Mouse (Mus musculus): Measurements from ENCODE around the gene Gm36028. TPM values are rescaled to one million over a fixed set of nuclear protein-coding genes. Genes with fewer than 3 reads are reported as not detected.

Gene Gm36028
- polyA plus RNA-seq, 1 experiment from 2014 or later: 1.0 TPM

DNA sequence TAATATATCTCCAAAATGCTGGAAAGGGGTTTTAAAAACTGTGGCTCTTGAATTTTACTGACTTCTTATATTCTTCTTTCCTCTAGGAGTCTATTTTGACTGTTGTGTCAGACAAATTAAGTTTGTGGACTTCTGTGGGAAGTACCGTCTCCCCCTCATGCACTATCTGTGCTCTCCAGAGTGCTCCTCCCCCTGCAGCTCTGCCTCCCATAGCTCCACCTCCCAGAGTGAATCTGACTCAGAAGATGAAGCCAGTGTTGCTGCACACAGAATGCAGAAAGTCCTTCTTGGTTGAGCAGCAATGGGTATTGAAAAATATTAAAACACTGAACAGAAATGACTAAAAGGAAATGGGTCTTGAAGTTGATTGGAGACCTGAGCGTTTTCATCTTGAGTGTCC is 20.2 kb upstream of the Gm36028 start:
- ATAC-seq (replicated peaks; ENCODE audit: insufficient number of reproducible peaks, low FRiP score, low TSS enrichment): no peak
- Histone ChIP-seq H3K27me3 (ENCODE audit: control insufficient read depth, insufficient read depth, low read length) (no peaks in the 10 kb centered on the region), H3K36me3 (ENCODE audit: control insufficient read depth, insufficient read depth, low read length) (peaks cover 20% of the 10 kb centered on the region), H3K4me1 (ENCODE audit: control insufficient read depth, insufficient read depth, low read length) (peaks cover 8% of the 10 kb centered on the region; the same call in 1 of the 2 replicates), H3K9ac (ENCODE audit: low read depth, low read length) (no peak overlapping the region), H3K9me3 (replicated peaks; ENCODE audit: control insufficient read depth, low read length) (no peaks in the 10 kb centered on the region), H3K4me3 (ENCODE audit: low read depth, low read length) (no peak overlapping the region), H3K4me2 (no peak overlapping the region), H3K27ac (ENCODE audit: low read depth, low read length) (no peak overlapping the region)
- WGBS (ENCODE audit: insufficient replicate concordance): 53% methylated on average over 2 of the region's 2 CpGs

DNA sequence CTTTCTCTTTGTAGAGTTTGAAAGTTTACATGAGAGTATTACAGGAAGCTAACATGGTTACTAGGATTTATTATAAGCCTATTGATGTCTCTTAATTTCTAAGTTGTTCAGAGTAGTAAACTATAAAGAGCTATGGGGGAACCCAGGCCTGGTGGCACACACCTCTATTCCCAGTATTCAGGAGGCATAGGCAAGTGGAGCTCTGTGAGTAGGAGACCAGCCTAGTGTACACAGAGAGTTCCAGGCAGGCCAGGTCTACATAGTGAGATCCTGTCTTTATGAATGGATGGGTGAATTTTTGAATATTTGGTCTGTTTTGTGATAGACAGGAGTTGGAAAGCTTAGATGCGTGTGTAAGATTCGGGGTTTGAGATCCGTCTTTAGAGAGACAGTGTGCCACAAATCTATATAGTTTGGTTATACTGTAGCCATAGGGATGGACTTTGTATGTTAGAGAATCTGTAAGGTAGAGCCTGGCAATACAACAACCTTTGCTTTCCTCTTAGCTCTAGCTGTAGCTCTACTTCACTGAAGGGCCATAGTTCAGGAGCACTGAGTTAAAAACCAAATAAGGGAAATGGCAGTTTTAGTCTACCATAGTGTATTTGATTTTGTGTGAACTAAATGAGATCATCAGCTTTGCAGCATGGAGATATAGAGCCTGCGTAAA is 18.9 kb upstream of the Gm36028 start:
- H3K4me1 ChIP-seq (ENCODE audit: control insufficient read depth, insufficient read depth, low read length): peaks cover 8% of the 10 kb centered on the region; the same call in 1 of the 2 replicates
- 93% methylated on average over 4 of the region's 4 CpGs for WGBS (ENCODE audit: insufficient replicate concordance)
- no peak overlapping the region for H3K9ac ChIP-seq (ENCODE audit: low read depth, low read length)
- H3K4me3 ChIP-seq (ENCODE audit: low read depth, low read length): no peak overlapping the region
- no peak for ATAC-seq (replicated peaks; ENCODE audit: insufficient number of reproducible peaks, low FRiP score, low TSS enrichment)
- no peak overlapping the region for H3K4me2 ChIP-seq
- H3K27me3 ChIP-seq (ENCODE audit: control insufficient read depth, insufficient read depth, low read length): no peaks in the 10 kb centered on the region
- H3K27ac ChIP-seq (ENCODE audit: low read depth, low read length): no peak overlapping the region
- H3K36me3 ChIP-seq (ENCODE audit: control insufficient read depth, insufficient read depth, low read length): peaks cover 20% of the 10 kb centered on the region
- H3K9me3 ChIP-seq (replicated peaks; ENCODE audit: control insufficient read depth, low read length): no peaks in the 10 kb centered on the region

DNA sequence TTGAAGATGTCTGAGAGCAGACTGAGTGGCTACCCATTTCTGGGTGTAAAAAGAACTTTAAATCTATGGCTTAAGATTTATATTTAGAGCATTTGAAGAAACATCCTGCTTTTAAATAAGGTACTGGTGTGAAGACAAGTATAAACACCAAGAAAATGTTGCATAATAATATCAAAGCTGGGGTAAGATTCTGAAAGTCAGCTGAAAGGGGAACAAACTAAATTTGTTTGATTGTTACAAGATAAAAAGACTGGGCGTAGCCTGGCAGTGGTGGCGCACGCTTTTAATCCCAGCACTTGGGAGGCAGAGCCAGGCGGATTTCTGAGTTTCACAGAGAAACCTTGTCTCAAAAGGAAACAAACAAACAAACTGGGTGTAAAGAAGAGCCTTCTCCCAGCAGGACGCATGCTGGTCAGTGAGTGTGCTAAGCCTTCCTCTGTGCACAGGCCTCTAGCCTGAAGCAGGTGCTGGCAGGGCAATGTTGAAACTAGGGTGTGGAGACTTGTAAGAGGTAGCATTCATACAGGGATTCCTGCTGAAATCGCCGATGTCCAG is 18.1 kb upstream of the Gm36028 start:
- peaks cover 8% of the 10 kb centered on the region; the same call in 1 of the 2 replicates for H3K4me1 ChIP-seq (ENCODE audit: control insufficient read depth, insufficient read depth, low read length)
- H3K36me3 ChIP-seq (ENCODE audit: control insufficient read depth, insufficient read depth, low read length): peaks cover 22% of the 10 kb centered on the region
- H3K9me3 ChIP-seq (replicated peaks; ENCODE audit: control insufficient read depth, low read length): no peaks in the 10 kb centered on the region
- H3K27ac ChIP-seq (ENCODE audit: low read depth, low read length): no peak overlapping the region
- H3K4me2 ChIP-seq: no peak overlapping the region
- no peak for ATAC-seq (replicated peaks; ENCODE audit: insufficient number of reproducible peaks, low FRiP score, low TSS enrichment)
- H3K4me3 ChIP-seq (ENCODE audit: low read depth, low read length): no peak overlapping the region
- H3K9ac ChIP-seq (ENCODE audit: low read depth, low read length): no peak overlapping the region
- no peaks in the 10 kb centered on the region for H3K27me3 ChIP-seq (ENCODE audit: control insufficient read depth, insufficient read depth, low read length)
- 83% methylated on average over 7 of the region's 7 CpGs for WGBS (ENCODE audit: insufficient replicate concordance)

DNA sequence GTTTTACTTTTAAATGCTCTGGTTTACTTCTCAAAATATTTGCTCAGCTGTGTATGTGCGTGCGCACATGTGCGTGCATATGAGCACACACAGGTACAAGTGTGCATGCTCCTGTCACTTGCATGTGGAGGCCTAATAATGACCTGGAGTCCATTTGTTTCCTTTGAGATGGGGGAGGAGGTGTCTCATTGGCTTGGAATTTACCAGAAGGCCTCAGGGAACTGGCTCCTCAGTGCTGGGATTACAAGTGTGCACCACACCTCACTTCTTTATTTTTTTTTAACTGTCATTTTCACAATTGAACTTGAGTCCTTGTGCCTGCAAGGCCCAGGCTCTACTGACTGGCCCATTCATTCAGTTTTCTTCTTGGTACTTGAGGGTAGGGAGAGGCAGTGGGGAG is 16.5 kb upstream of the Gm36028 start:
- Histone ChIP-seq H3K27ac (ENCODE audit: low read depth, low read length) (no peak overlapping the region), H3K4me1 (ENCODE audit: control insufficient read depth, insufficient read depth, low read length) (peaks cover 8% of the 10 kb centered on the region; the same call in 1 of the 2 replicates), H3K36me3 (ENCODE audit: control insufficient read depth, insufficient read depth, low read length) (peaks cover 10% of the 10 kb centered on the region), H3K4me2 (no peak overlapping the region), H3K4me3 (ENCODE audit: low read depth, low read length) (no peak overlapping the region), H3K9ac (ENCODE audit: low read depth, low read length) (no peak overlapping the region), H3K27me3 (ENCODE audit: control insufficient read depth, insufficient read depth, low read length) (no peaks in the 10 kb centered on the region), H3K9me3 (replicated peaks; ENCODE audit: control insufficient read depth, low read length) (no peaks in the 10 kb centered on the region)
- ATAC-seq (replicated peaks; ENCODE audit: insufficient number of reproducible peaks, low FRiP score, low TSS enrichment): no peak
- WGBS (ENCODE audit: insufficient replicate concordance): 95% methylated on average over 3 of the region's 3 CpGs

DNA sequence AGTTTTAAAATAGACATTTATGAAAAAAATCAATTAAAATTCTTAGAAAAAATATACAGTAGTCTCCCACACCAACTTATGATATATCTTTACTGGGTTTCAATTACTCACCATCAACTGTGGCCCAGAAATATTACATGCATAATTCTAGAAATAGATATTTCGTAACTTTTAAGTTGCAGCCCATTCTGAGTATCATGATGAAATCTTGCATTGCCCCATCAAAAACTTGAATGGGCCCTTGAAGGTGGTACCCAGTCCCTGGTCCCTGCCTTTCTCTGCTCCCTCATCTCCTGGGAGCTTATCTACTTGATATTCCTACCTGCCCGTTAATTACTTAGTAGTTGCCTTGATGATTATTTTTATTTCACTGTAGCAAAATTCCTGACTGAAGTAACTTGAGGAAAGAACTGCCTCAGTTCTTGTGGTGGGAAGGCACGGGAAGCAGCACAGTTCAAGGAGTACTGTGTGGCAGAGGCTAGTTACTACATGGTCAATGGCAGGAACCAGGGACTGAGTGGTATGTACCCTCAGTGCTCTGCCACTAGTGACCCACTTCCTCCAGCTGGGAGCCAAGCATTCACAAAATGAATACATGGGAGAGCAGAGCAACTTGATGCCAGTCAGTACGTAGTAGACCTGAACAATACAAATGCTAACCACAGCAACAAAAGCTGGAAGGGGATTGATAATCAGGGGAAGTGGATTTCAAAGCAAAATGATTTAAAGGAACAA is 13.7 kb upstream of the Gm36028 start:
- H3K27ac ChIP-seq (ENCODE audit: low read depth, low read length): no peak overlapping the region
- 77% methylated on average over 4 of the region's 4 CpGs for WGBS (ENCODE audit: insufficient replicate concordance)
- H3K36me3 ChIP-seq (ENCODE audit: control insufficient read depth, insufficient read depth, low read length): peaks cover 8% of the 10 kb centered on the region
- H3K4me3 ChIP-seq (ENCODE audit: low read depth, low read length): no peak overlapping the region
- H3K9ac ChIP-seq (ENCODE audit: low read depth, low read length): no peak overlapping the region
- ATAC-seq (replicated peaks; ENCODE audit: insufficient number of reproducible peaks, low FRiP score, low TSS enrichment): no peak
- H3K9me3 ChIP-seq (replicated peaks; ENCODE audit: control insufficient read depth, low read length): no peaks in the 10 kb centered on the region
- no peaks in the 10 kb centered on the region for H3K27me3 ChIP-seq (ENCODE audit: control insufficient read depth, insufficient read depth, low read length)
- no peak overlapping the region for H3K4me2 ChIP-seq
- H3K4me1 ChIP-seq (ENCODE audit: control insufficient read depth, insufficient read depth, low read length): peaks cover 21% of the 10 kb centered on the region

DNA sequence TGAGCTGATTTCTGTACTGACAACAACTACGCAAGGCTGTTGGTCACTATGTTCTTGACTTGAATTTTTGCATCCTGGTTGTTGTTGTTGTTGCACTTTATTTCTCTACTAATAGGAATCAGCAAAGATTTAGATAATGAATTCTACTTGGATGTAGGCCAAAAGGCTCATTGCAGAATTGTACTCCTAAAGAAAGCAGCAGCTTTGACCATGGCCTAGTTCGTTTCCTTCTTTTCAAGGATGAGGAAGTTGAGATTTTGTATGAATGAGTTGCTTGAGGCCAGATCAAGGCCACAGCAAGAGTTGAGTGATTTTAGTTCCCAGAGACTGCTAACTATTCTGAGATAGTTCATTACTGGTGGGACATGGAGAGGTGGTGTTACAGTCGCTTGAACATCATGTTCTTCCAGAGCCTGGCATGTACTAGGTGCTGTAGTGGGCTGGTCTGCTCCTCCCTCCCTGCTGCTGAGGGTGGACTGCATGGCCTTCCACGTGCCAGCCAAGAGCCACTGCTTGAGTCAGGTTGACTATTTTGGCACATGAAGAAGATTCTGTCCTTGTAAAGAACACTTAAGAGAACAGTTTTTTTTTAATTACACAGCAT is 10.3 kb upstream of the Gm36028 start:
- Histone ChIP-seq H3K9me3 (replicated peaks; ENCODE audit: control insufficient read depth, low read length) (no peaks in the 10 kb centered on the region), H3K4me3 (ENCODE audit: low read depth, low read length) (no peak overlapping the region), H3K9ac (ENCODE audit: low read depth, low read length) (no peak overlapping the region), H3K4me2 (peak overlapping the region; percentile 1; the same call in 1 of the 2 replicates), H3K27me3 (ENCODE audit: control insufficient read depth, insufficient read depth, low read length) (no peaks in the 10 kb centered on the region), H3K27ac (ENCODE audit: low read depth, low read length) (no peak overlapping the region), H3K36me3 (ENCODE audit: control insufficient read depth, insufficient read depth, low read length) (peaks cover 2% of the 10 kb centered on the region; the same call in 1 of the 2 replicates), H3K4me1 (ENCODE audit: control insufficient read depth, insufficient read depth, low read length) (peaks cover 18% of the 10 kb centered on the region)
- no peak for ATAC-seq (replicated peaks; ENCODE audit: insufficient number of reproducible peaks, low FRiP score, low TSS enrichment)
- 84% methylated on average over 4 of the region's 4 CpGs for WGBS (ENCODE audit: insufficient replicate concordance)

DNA sequence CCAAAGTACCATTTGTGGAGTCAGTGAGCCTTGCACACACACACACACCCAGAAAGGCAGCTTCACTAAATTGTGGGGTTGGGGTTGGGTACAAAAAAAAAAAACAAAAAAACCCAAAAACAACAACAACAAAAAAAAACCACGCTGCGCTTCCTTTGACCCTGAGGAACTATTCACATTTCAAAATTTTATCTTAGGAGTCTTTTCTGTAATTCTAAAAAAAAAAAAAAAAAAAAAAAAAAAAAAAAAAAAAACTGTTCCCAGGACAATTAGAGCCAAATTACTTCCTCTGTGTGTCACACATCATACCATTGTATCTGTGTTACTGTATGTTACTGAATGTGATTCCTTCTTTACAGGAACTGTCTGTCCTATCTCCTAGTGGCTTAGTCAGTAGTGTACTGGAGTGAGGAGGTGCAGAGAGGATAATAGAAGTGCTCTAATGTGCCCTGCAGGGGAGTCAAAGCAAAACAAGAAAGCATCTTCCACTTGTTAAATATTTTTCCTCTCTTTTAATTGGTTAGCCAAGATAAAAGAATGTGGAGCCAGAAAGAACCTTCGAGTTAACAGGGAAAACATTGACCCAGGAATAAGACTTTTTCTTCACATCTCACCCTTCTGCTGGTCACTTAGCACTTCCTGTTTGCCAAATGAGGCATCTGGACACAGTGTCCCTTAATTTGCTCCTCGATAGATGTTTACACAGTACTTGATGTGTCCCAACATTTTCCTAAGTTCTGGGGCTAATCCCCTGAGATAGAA is 8.7 kb upstream of the Gm36028 start:
- H3K4me2 ChIP-seq: peak overlapping the region; percentile 75
- peak overlapping the region; percentile 97 for H3K27ac ChIP-seq (ENCODE audit: low read depth, low read length)
- peaks cover 18% of the 10 kb centered on the region for H3K4me1 ChIP-seq (ENCODE audit: control insufficient read depth, insufficient read depth, low read length)
- H3K9me3 ChIP-seq (replicated peaks; ENCODE audit: control insufficient read depth, low read length): no peaks in the 10 kb centered on the region
- H3K36me3 ChIP-seq (ENCODE audit: control insufficient read depth, insufficient read depth, low read length): no peaks in the 10 kb centered on the region; the same call in 1 of the 2 replicates
- WGBS (ENCODE audit: insufficient replicate concordance): 21% methylated on average over 4 of the region's 4 CpGs
- H3K4me3 ChIP-seq (ENCODE audit: low read depth, low read length): peak overlapping the region; percentile 95
- H3K9ac ChIP-seq (ENCODE audit: low read depth, low read length): peak overlapping the region; percentile 97
- no peak for ATAC-seq (replicated peaks; ENCODE audit: insufficient number of reproducible peaks, low FRiP score, low TSS enrichment)
- H3K27me3 ChIP-seq (ENCODE audit: control insufficient read depth, insufficient read depth, low read length): no peaks in the 10 kb centered on the region
